Mouse (Mus musculus): Measurements from ENCODE around the gene Napsa. TPM values are rescaled to one million over a fixed set of nuclear protein-coding genes. Genes with fewer than 3 reads are reported as not detected.

The Napsa gene
- total RNA-seq (2021): under 1 TPM; 0.47 to 0.91 TPM
- long read RNA-seq, experiment 1, partial matches to known transcripts: 0 of 1 reads
- long read RNA-seq, experiment 1, other reads (novel, unspliced or antisense): 0 of 1 reads
- long read RNA-seq, experiment 2, partial matches to known transcripts: 0 of 1 reads
- long read RNA-seq, experiment 2, other reads (novel, unspliced or antisense): 0 of 1 reads

DNA sequence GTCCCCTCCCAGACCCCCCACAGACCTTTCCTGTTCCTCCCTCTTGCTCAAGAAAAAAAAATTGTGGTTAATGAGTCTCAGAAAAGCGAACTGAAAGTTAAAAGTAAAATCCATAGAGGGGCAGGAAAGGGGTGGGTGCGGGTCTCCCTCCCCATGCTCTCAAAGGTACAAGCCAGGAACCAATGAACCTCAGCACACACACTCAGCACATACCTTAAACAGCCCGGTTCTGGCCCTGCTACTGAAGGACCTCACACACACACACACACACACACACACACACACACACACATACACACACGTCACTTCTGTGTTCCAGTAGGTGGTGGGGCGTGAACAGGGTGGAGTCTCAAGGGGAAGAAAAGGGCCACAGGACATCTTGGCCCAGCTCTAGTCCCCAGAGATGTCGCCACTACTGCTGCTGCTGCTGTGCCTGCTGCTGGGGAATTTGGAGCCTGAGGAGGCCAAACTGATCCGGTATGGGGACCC lies at the start of gene Napsa:
Gene Napsa, plus strand, starts transcription at position 168 of the 489 bp plus-strand sequence.
- DNase-seq (ENCODE audit: low spot score): no peak

DNA sequence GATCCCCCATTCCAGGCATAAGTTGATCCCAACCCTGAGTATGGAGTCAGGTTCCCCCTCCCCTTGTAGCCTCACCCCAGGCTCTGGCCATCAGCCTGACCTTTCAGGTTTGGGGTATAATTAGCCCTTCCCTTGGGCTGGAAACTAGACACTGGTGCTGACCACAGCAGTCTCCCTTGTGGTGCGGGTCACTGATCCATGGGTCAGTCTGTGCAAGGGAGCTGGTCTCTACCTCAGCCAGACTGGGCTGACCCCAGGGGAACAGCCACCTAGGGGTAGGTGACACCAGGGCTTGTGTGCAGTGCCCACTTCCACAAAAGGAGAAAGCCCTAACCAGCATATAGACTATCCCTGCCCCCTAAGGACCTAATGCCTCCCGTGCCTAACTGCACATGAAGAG lies 49.1 kb upstream of the Napsa start:
- peak; percentile 86 for DNase-seq (ENCODE audit: low spot score)

DNA sequence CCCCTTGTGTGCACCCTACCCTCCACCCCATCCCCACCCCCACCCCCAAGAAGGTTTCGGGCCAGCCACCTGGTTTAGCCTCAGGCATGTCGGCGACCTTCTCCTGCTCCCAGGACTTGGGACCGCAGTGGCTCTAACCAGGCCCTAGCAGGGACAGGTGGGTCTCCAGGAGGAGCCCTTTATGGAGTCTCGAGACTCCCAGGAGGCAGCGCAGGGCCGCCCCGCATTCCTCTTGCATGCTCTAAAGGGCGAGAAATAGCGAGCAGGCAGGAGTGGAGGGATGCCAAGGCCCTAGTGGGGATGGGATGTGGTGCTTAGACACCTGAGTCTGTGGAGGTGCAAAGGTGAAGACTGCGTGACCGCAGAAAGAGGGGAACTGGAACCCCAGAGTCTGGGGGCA lies 47.7 kb upstream of the Napsa start, which contains the start of gene Mybpc2:
Gene Mybpc2, minus strand, starts transcription at position 155 of the 400 bp plus-strand sequence.
- DNase-seq (ENCODE audit: low spot score): peak; percentile 90

DNA sequence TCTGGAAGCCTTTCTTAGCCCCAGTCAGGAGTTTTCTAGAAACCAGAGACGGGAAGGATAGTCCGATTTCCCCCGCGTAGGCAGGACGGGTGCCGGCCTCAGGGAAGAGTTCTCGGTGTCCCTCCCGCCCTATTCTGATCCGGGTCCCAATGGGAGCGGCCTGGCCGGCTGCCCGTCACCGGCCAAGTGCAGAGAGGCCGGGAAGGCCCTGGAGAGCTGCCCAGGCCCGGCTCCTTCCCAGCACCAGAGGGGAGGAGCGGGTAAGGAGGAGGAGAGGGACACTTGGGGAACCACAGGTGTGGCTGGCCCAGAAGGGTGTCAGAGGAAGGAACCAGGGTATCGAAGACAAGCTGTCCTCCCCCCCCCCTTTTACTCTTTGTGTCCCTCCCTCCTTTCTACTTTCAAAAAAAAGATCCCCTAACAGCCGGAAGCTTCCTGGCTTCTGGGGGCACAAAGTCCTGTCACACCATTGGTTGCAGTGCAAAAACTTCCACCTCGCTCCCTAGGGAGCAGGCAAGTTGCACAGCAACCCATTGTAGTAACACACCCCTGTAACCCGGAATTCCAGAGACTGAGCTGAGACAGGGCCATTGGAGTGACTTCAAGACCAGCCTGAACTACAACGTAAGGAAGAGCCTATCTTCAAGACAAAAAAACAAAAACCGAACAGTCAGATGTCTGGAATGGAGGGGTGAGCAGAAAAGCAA lies 46.9 kb upstream of the Napsa start:
- peak; percentile 96 for DNase-seq (ENCODE audit: low spot score)

DNA sequence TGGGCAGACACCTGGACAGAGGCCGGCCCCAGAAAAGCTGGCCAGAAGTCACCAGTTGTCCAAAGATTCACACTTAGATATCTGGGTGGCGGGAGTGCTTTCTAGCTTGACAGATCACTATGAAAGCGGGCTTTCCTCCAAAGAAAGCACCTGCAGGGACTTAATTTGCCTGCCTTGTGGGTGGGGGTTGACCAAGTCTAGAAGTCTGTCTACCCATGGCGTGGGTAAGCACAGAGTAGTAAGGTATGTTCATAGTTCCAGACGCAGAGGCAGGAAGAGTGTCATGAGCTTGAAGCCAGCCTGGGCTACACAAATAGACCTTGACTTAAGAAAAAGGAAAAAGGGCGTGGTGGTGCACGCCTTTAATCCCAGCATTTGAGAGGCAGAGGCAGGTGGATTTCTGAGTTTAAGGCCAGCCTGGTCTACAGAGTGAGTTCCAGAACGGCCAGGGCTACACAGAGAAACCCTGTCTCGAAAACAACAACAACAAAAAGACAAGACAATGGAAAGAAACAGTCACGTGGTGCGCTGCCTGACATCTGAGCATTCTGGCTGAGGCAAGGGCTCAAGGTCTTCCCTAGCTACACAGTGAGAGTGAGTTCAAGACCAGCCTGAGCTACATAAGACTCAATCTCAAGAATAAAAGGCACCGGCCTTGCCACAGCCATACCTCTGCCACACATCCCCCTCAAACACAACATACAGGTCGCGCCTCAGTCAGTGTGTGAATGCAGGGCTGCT lies 45.6 kb upstream of the Napsa start:
- no peak for DNase-seq (ENCODE audit: low spot score)

DNA sequence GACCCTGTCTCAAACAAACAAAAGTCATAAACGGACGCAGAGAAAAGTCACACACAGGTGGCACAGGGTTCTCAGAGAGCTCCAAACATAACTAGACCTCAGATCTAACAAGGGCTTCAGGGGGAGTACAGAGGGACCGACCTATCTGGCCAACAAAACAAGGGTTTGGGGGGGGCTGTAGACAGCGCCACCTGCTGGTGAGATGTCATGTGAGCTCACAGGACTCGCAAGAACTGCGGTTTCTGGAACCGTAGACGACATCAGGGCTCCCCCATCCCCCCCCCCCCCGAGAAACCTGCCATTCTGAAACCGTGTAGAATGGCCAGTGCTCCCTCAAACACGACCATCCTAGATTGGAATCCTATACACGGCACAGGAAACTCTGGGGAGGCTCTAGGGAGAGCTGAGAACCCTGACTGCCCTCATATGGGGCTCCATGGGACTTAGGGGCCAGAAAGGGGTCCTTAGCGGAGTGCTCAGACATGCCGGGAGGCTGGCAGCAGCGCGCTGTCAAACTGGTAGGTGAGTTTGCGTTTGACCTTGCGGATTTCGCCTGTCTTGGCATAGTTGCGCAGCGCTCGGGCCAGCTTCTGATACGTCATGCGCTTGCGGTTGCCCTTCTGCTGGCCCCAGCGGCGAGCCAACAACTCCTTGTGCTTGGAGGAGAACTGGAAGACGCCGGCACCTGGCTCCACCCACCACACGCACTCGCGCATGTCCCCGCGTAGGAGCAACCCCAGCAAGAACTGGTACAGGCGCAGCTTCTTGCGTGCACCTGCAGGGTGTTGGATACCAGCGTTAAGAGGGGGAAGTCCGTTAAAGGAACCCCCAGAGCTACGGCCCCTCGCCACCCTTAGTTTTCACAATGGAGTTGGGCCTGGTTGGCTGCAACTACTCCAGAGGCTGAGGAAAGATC lies 44.4 kb upstream of the Napsa start:
- peak; percentile 91 for DNase-seq (ENCODE audit: low spot score)

DNA sequence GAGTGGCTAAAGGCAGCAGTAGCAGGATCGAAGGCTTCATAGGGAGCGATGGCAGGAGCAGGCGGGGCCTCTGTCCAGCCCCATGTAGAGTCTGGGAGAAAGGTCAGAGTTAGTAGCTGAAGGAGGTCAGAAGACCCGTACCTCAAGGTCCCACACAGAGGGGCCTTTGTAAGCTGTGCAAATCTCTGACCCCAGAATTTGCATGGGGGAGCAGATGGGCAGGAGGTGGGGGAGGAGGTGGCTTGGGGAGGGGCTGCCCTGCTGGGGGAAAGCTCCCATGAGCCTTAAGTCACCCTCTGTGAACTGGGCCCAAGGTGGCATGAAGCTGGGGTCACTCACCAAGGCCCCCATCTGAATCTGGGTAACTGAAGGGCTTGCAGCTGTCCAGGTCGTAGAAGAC lies 42.7 kb upstream of the Napsa start:
- DNase-seq (ENCODE audit: low spot score): no peak

DNA sequence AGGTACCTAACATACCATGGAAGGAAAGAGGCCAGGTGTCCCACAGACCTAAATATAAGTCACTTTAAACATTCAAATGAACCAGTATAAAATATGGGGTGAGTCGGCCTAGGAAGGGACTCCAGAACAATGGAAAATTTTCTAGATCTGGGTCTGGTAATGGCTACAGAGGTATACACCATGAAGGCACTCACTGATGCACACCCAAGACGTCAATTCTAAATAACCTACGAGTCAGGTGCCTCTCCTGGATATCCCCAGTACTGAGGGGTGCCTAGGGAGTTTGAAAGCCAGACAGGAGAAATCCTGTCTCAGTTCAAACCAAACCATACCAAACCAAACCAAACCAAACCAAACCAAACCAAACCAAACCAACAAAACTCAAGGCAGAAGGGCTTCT lies 41.7 kb upstream of the Napsa start:
- DNase-seq (ENCODE audit: low spot score): no peak

DNA sequence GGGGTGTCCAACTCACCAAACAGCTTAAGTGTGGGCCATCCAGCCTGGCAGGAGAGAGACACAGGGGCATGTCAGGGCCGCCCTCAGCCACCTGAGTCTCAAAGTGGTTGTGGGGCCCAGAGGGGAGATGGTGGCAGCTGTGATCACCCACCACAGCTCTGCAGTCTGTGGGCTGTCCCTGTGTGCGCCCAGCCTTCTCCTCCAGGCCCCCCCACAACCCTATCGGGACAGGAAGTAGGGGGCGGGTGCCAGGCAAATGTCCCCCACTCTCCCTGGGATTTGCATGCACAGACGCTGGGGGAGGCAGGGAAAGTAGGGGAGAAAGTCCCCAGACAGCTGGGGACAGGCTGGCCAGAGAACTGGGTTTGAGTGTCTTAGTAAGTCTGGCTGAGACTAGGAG lies 41.0 kb upstream of the Napsa start:
- no peak for DNase-seq (ENCODE audit: low spot score)

DNA sequence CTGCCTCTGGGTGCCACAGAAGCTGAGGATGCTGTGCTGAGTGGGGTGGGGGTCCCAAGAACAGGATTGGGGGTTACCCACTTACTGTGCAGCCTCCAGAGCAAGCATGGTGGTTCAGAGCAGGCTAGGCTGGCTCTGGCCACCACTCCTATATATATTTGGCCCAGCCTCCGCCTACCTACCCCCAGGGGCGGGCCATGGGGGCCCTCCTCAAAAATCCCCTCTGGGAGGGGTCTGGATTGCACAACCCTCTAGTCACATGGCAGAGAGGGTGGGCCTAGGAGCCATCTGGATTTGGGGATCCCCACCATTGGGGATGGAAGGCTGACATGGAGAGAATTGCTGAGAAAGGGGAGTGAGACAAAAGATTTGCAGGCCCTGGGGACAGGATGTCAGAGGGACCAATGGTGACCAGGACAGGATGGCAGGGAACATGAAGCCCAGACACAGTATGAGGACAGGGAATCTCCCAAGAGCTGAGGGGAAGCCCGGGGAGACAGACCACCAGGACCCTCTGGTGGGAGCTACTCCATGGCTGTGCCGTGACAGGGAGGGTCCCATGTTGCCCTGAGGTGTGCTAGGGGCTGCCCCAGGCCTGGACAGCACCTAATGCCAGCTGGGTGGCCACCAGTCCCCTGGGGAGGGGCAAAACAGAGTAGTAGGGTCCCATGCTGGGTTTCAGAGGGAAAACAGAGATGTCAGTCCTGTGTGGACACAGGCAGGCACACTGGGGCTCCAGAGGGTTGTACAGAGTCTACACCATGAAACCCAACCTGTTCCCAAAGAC lies 40.0 kb upstream of the Napsa start, which contains the start of gene Spib:
Gene Spib, minus strand, starts transcription at position 126 of the 787 bp plus-strand sequence.
- DNase-seq (ENCODE audit: low spot score): no peak

DNA sequence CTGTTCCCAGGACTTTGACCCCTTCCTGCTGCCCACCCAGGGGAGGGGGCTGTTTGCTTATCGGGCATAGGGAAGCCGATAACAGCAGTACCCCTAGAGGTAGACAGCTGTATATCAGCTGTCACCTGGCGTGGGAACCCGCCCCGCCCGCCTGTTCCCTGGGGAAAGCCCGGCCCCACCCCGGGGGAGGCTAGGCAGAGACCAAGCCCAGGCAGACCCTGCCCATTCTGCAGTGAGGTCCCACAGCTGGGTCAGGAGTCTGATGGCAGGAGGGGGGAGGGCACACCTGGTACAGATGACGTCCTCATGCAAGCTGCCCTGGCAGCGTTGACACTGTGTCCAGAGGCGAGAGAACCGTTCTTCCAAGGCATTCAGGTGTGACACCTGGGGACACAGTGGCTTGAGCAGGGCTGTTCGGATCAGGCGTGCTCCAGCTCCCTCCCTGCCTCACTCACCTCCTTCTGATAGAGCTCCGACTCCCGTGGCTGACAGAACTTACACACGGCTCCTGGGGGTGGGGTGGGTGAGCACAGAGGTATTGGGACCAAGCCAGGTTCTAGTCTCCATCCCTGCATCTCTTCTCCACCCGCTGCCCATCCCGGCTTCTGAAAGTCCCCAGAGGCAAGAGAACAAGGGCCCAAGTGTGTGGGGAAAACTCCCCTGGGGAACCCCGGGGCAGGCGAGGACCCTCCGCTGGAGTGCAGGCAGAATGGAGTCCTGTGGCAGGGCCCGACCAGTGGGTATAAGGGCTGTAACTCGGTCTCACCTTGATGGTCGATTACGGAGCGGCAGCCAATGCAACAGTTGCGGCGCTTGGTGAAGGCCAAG lies 39.0 kb upstream of the Napsa start:
- DNase-seq (ENCODE audit: low spot score): no peak

DNA sequence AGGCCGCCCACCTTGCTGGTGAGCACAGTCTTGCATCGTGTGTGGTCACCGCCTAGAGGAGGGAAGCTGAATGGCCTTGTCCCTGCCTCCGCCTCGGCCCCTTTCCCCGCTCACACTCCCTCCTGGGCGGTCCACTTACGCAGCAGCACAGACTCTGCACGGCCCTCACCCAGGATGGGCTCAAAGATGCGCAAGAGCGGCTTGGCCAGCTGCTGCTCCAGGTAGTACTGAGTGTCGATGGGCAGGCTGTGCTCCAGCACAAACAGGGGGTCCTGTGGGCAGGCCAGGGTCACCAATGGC lies 38.5 kb upstream of the Napsa start:
- no peak for DNase-seq (ENCODE audit: low spot score)

DNA sequence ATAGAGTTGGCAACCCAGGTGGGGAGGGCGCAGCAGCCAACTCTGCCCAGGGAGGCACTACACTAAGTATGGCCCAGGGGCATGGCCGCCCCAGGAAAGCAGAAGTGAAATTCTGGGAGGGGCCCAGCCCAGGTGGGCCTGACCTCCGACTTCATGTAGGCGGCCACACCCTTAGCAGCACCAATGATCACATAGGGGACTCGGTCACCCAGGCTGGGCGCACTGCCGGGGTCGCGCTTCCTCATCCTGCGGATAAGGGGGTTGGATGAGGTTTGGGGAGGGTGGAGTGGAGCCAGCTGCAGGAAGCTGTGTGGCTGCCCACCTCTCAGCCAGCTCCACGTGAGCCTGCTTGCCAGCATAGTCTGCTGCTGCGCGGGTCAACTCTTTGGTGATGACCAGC lies 37.9 kb upstream of the Napsa start:
- DNase-seq (ENCODE audit: low spot score): no peak

DNA sequence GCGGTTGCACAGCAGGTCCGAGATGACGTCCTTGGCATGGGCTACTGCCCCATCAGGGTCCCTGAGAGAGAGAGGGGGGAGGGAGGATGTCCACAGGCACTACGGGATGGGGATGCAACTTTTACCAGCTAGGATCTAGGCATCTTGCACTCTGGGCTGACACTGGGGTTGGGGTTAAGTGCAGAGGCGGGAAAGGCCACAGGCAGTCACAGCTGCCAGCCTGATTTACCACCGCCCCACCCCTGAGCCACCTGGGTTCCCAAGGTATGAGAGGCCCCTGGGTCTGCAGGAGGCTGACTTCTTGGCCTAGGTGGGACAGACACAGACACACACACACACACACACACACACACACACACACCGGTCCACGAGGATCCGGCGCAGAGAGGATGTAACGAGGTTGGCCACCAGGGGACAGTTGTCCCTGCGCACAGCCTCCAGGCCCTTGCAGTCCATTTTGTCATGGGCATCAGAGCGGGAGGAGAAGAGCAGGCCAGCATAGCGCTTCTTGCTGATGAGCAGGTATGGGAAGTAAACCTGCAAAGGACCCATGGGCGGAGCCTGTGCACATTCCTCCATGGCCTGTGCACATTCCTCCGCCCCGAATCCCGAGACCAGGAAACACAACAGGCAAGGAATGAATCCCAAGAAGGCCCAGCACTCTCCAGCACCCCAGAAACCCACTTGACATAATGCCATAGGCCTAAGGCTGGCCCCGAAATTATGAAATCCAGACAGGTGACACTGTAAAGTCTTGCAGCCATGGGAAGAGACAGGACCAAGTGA lies 37.3 kb upstream of the Napsa start:
- DNase-seq (ENCODE audit: low spot score): no peak

DNA sequence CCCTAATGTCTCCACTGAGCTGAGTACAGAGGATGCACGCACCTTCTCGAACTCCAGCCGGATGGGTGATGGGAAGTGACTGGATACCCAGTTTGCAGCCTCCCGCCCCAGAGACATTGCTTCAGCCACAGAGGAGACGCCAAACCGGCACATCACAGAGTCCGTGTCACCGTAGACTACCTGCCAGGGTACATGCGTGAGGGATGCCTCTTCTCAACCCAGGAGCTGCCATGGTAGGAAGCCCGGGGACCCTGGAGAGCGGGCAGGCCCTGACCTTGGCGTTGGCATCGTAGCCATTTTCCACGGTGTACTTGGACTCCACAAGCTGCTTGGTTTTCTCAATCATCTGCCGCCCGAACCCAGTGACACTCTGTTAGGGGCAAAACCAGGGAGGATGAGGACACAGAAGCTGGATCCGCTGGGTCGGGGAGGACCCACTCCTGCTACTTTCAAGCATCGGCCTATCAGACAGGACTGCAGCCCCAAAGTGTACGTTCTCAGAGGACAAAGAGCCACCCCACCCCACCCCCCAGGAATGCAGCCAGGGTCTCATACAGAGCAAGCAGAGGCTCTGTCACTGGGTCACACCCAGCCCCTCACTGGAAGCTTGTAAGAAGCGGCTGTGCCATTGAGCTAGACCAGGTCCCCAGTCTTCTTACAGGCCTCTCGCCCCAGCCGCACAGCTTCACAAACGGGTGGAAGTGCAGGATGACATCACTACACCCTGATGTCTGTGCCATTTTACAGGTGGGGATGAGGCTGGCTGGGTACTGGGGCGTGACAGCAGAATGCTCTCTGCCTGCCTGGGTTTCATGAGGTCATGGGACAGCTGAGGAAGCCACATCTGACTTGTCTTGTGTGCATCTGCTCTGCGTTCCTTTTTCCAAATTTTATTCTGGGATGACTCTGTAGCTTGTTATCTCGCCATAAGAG lies 36.3 kb upstream of the Napsa start:
- DNase-seq (ENCODE audit: low spot score): no peak

DNA sequence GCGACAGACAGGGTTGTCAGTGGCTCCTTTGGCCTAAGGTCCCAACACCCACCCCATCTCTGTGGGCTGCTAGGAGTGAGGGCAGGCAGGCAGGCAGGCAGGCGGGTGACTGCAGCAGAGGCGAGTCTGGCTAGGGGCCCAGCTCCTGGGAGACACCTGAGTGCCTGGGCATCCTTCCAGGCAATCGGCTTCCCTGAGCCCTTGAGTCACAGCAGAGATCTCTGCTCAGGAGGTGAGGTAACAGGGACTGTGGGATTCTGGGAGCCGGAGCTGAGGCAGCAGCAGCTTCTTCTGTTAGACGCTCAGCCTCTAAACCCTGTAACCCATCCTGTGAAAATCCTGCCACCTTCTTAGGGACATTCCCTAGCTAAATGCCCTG lies 35.6 kb upstream of the Napsa start:
- no peak for DNase-seq (ENCODE audit: low spot score)

DNA sequence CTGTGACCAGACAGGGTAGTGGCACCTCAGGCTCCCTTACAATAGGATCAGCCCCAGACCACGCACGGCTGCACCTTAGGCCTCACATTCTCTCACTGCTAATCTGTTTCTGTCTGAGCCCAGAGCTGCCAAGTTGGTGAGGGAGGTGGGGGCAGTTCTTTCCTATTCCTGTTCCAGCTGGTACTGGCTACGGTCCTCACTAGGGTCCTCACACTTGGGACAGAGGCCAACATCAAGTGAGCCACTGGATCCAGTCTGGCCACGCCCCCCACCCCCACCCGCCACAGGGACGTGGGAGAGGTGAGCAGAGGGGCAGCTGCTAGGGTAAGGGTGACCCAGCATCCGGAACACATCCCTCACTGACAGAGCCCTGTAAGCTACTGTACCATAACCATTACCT lies 35.2 kb upstream of the Napsa start:
- DNase-seq (ENCODE audit: low spot score): no peak

DNA sequence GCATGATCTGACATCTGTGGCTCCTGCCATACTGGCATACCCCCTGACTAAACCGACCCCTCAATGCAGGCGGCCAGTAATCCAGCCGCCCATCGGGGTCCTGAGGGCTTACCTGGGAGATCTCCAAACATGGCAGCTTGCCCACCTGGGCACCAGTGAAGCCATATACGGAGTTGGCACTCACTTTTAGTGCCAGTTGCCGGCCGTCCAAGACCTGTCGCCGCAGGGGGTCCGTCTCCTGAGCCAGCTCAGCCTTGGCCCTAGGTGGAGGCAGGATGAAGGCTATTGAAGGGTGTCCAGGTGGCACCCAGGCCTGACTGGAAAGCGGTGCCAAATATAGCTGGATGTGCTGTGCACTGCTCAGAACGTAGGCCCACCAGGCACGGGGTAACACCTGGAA lies 34.7 kb upstream of the Napsa start:
- no peak for DNase-seq (ENCODE audit: low spot score)
